Mouse (Mus musculus) heart, embryonic 16.5 days (tissue): ENCODE measurements around the gene Ttc34. TPM values are rescaled to one million over a fixed set of nuclear protein-coding genes. Genes with fewer than 3 reads are reported as not detected.

ENCODE experiments used
- ATAC-seq: fragments of 200-750 bp; cut with Nextera tagmentation; replicated peaks from 2 replicates; pipeline ENCODE4 v1.8.0; 2017; ENCODE audit warnings: moderate number of reproducible peaks; ENCODE audit not compliant: insufficient read depth, low FRiP score; ENCODE audit errors: extremely low read depth
- H3K27ac ChIP-seq: fragments of 300-500 bp; sonication (generic); 2 replicates; pipeline ENCODE4 v1.5.1; 2014; ENCODE audit warnings: mild to moderate bottlenecking, low read length, control low read depth, moderate library complexity
- H3K27me3 ChIP-seq: fragments of 300-500 bp; sonication (generic); 2 replicates; pipeline ENCODE4 v1.6.1; 2014; ENCODE audit warnings: low read length, mixed read lengths; ENCODE audit not compliant: control insufficient read depth, insufficient read depth
- H3K36me3 ChIP-seq: fragments of 300-500 bp; sonication (generic); 2 replicates; pipeline ENCODE4 v1.6.1; 2014; ENCODE audit not compliant: control insufficient read depth, insufficient read depth
- H3K4me1 ChIP-seq: fragments of 300-500 bp; sonication (generic); 2 replicates; pipeline ENCODE4 v1.6.1; 2014; ENCODE audit warnings: low read length, mixed read lengths; ENCODE audit not compliant: control insufficient read depth, insufficient read depth
- H3K4me2 ChIP-seq: fragments of 300-500 bp; sonication (generic); 2 replicates; pipeline ENCODE4 v1.6.1; 2014; ENCODE audit warnings: low read depth, mild to moderate bottlenecking, control low read depth, low read length
- H3K4me3 ChIP-seq: fragments of 300-500 bp; sonication (generic); 2 replicates; pipeline ENCODE4 v1.5.1; 2014; ENCODE audit warnings: mild to moderate bottlenecking, control low read depth, low read length
- H3K9ac ChIP-seq: fragments of 300-500 bp; sonication (generic); 2 replicates; pipeline ENCODE4 v1.6.1; 2014; ENCODE audit warnings: low read length, control low read depth
- H3K9me3 ChIP-seq: fragments of 300-500 bp; sonication (generic); replicated peaks from 2 replicates; pipeline ENCODE4 v1.6.1; 2016; ENCODE audit warnings: low read length; ENCODE audit not compliant: control insufficient read depth
- WGBS: fragments of 180-500 bp; shearing (Covaris S2); extraction: QIAGEN DNeasy Blood & Tissue Kit; methylation state at CpG from one replicate; pipeline ENCODE4 v1.1.7; 2014; 5-methylcytosine and 5-hydroxymethylcytosine counted together
- polyA plus RNA-seq: library from polyadenylated mRNA; unstranded; fragments of >200 nt; fragmentation: Nextera tagmentation; extraction: Ambion mirVana; gene quantifications from 2 replicates; pipeline ENCODE4 v1.2.1, GENCODE M21; 2015

Ttc34 gene
- polyA plus RNA-seq, result 0.12 and 0.31 TPM in 2 replicates

DNA sequence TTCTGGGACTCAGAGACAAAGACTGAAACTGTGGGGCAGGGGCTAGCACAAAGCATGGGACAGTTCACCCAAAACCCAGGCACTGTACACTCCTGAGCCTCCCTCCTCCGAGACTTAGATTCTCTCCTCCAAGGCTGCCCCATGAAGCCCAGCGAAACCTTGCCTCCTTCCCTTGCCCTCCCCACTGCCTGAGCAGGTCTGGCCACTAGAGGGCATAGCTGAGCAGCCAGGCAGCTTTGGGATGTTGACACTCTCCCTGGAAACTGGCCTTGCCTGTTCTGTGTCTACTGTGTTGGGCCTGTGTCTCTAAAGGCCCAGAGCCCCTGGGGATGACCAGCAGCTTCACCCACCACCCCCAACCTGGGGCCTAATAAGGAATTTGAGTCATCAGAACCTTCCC is at the start of gene Ttc34:
Gene Ttc34 (plus strand): TSS at position 290 of the 400 bp plus-strand sequence.
- WGBS, result 43% methylated on average over 2 of the region's 2 CpGs
- Histone ChIP-seq H3K4me3 (no peak within 1 kb of the TSS), H3K27me3 (no peaks in the 10 kb centered on the region; the same call in 1 of the 2 replicates), H3K27ac (no peak within 1 kb of the TSS), H3K4me2 (no peak within 1 kb of the TSS), H3K9me3 (no peaks in the 10 kb centered on the region), H3K4me1 (no peaks in the 10 kb centered on the region), H3K9ac (no peak within 1 kb of the TSS), H3K36me3 (no peaks in the 10 kb centered on the region)
- ATAC-seq, result no peak

DNA sequence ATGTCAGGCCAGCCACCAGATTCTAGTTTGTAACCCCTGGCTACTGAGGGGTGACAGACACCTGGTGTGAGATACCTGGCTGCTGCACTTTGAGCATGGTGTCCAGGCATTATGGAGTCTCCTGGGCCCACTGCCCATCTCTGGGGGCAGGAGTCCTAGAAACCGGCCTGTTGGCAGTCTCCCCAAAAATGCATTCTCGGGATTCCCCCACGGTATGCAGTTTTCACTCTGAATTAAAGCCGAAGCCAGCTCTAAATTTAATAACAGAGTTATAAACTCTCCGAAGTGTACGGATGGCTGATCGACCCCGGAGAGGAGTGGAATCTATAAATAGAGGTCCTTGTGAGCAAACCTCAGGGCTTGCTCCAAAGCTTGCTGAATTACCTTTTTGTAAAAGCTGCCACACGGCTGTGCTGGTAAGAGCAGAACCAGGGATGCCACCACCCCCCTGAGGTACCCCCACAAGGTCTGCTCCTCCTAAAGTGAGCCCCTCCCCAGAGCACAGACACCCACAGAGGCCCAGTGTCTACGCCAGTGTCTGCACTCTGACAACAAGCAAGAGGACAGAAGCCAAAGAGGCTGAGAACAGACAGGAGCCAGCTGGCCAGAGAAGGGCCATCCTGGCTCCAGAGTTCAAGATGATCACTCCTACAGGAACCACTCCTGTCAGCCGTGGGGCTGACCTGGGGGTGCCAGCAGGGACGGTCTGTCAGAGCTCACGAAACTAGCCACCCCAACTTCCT is 49.1 kb upstream of the Ttc34 start:
- Histone ChIP-seq H3K9me3 (no peaks in the 10 kb centered on the region), H3K4me1 (peaks cover 24% of the 10 kb centered on the region), H3K9ac (peak overlapping the region; percentile 53), H3K27ac (peak overlapping the region; percentile 67), H3K27me3 (no peaks in the 10 kb centered on the region), H3K4me3 (no peak overlapping the region), H3K36me3 (no peaks in the 10 kb centered on the region), H3K4me2 (peak overlapping the region; percentile 10; the same call in 1 of the 2 replicates)
- ATAC-seq, result 0 out of 2 replicates have a peak, but pooled peaks have one; percentile 24
- WGBS, result 22% methylated on average over 13 of the region's 13 CpGs

DNA sequence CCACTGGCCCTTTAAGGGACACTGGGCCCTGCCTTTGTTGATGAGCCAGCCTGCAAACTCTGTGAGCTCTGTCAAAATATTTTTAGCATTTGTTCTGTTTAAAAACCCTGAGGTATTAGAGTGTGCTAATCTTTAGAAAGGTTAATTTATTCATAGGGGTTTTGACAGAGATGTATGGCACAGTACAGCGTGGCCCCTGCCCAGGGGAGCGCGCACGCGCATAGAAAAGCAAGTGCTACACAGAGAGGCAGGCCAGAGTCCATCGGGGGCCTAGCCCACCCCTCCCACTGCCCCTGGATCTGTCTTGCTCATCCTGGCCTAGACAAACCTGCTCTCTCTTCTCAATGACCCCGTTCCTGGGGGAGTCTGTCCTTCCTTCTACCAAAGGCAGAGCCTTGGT is 45.4 kb upstream of the Ttc34 start:
- Histone ChIP-seq H3K9ac (no peak overlapping the region), H3K9me3 (no peaks in the 10 kb centered on the region), H3K4me3 (no peak overlapping the region), H3K36me3 (no peaks in the 10 kb centered on the region), H3K4me2 (no peak overlapping the region), H3K27ac (no peak overlapping the region), H3K27me3 (peaks cover 2% of the 10 kb centered on the region; the same call in 1 of the 2 replicates), H3K4me1 (peaks cover 15% of the 10 kb centered on the region)
- no peak for ATAC-seq
- 83% methylated on average over 7 of the region's 7 CpGs for WGBS

DNA sequence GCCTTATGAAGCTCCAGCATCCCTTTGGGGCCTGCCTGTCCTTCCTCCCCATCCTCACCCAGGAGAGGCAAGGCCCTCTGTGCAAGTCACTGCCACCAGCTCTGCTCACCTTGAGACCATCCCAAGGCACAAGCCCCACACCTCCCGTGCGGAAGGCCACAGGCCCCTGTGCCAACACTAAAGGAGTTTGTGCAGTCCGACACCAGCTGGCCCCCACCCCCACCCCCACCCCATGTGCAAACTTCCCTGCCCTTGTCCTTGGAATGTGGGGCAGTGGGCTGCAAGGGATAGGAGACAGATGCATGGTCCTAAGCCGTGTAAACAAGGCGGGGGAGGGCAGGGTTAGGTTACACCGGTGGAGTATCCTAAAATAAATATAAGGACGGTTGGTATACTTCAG is 43.8 kb upstream of the Ttc34 start:
- no peaks in the 10 kb centered on the region for H3K36me3 ChIP-seq
- no peak overlapping the region for H3K4me3 ChIP-seq
- no peak for ATAC-seq
- no peak overlapping the region for H3K4me2 ChIP-seq
- H3K9me3 ChIP-seq, result no peaks in the 10 kb centered on the region
- H3K27ac ChIP-seq, result no peak overlapping the region
- WGBS, result 65% methylated on average over 7 of the region's 7 CpGs
- peaks cover 4% of the 10 kb centered on the region; the same call in 1 of the 2 replicates for H3K27me3 ChIP-seq
- H3K9ac ChIP-seq, result no peak overlapping the region
- H3K4me1 ChIP-seq, result peaks cover 4% of the 10 kb centered on the region

DNA sequence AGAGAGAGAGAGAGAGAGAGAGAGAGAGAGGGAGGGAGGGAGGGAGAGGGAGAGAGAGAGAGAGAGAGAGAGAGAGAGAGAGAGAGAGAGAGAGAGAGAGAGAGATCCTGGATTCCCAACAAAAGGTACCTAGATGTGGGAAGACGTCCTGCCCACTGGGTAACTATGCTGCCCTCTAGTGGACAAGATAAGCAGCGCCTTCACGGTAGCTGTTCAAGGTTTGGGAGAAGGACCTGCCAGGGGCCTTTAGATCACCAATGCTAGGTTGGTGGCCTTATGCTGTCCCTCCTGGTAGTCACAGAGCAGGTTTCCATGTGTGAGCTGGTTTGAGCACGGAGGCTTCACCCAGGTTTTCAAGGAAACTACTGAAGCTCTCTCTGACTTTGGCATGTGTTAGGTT is 39.4 kb upstream of the Ttc34 start:
- Histone ChIP-seq H3K4me1 (no peaks in the 10 kb centered on the region), H3K27me3 (peaks cover 27% of the 10 kb centered on the region), H3K4me3 (no peak overlapping the region), H3K4me2 (no peak overlapping the region), H3K9me3 (no peaks in the 10 kb centered on the region), H3K9ac (no peak overlapping the region), H3K36me3 (no peaks in the 10 kb centered on the region), H3K27ac (no peak overlapping the region)
- 5% methylated on average over 4 of the region's 4 CpGs for WGBS
- ATAC-seq, result no peak

DNA sequence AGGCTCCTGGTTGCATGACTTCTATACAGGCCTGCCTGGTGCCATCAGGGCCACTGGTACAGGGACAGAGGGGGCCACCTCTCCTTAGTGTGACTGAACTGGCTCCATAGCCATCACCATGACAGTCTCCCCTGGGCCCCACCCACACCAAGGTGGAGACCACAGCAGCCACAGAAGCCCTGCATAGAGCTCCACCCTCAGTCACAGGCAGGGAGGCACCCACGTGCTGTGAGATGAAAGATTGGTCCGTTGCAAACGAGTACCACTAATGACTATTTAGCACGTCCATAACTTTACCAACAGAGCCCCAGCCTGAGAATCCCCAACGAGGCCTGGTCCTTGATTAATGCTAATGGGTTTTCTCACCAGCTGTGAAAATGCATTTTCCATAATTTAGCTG is 36.7 kb upstream of the Ttc34 start:
- no peak overlapping the region for H3K9ac ChIP-seq
- H3K36me3 ChIP-seq, result no peaks in the 10 kb centered on the region
- 68% methylated on average over 5 of the region's 5 CpGs for WGBS
- H3K27ac ChIP-seq, result no peak overlapping the region
- H3K4me2 ChIP-seq, result no peak overlapping the region
- H3K27me3 ChIP-seq, result peaks cover 30% of the 10 kb centered on the region
- ATAC-seq, result no peak
- H3K9me3 ChIP-seq, result no peaks in the 10 kb centered on the region
- H3K4me1 ChIP-seq, result no peaks in the 10 kb centered on the region
- H3K4me3 ChIP-seq, result no peak overlapping the region

DNA sequence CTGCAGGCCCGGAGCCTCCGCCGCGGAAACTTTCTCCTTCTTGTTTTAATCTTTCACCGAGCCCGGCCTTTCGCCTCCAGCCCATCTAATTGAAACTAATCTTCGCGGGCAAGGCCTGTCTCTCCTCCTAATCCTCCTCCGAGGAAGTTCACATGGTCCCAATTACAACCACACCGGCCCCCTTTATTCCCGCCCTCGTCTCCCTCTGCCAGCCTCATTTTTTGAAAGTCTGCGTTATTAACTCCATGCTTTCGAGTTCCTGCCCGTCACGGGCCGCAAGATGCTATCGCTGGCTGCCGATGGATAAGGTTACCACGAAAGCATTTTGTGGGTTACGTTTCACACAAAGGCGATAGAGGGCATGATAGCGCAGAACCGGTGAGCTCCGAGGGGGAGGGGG is 35.0 kb upstream of the Ttc34 start:
- H3K9me3 ChIP-seq, result no peaks in the 10 kb centered on the region
- H3K36me3 ChIP-seq, result no peaks in the 10 kb centered on the region
- H3K4me3 ChIP-seq, result peak overlapping the region; percentile 13; the same call in 1 of the 2 replicates
- no peaks in the 10 kb centered on the region for H3K4me1 ChIP-seq
- no peak overlapping the region for H3K27ac ChIP-seq
- no peak for ATAC-seq
- no peak overlapping the region for H3K9ac ChIP-seq
- peaks cover 26% of the 10 kb centered on the region for H3K27me3 ChIP-seq
- H3K4me2 ChIP-seq, result peak overlapping the region; percentile 37
- 7% methylated on average over 26 of the region's 26 CpGs for WGBS

DNA sequence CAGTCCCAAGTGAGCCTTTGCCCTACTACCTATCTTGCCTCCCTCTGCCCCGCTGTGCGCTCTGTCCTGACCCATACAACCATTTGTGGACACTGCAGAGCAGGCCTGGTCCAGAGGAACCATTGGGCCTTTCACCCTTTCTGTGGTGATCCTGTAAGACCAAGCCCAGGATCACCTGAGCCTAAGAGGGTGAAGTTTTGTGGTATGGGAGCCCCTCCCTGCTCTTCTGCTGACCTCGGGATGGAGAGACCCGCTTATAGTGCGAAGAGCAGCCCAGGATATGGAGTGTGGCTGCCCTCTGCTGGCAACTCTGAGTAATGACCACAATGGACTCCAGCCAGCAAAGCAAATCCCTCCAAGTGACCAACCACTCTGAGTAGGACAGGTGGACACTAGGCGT is 11.6 kb upstream of the Ttc34 start:
- no peak overlapping the region for H3K4me2 ChIP-seq
- no peak overlapping the region for H3K4me3 ChIP-seq
- H3K9ac ChIP-seq, result no peak overlapping the region
- H3K27me3 ChIP-seq, result peaks cover 3% of the 10 kb centered on the region; the same call in 1 of the 2 replicates
- no peak overlapping the region for H3K27ac ChIP-seq
- peaks cover 9% of the 10 kb centered on the region for H3K4me1 ChIP-seq
- 33% methylated on average over 6 of the region's 6 CpGs for WGBS
- H3K36me3 ChIP-seq, result no peaks in the 10 kb centered on the region
- 0 out of 2 replicates have a peak, but pooled peaks have one; percentile 42 for ATAC-seq
- no peaks in the 10 kb centered on the region for H3K9me3 ChIP-seq

DNA sequence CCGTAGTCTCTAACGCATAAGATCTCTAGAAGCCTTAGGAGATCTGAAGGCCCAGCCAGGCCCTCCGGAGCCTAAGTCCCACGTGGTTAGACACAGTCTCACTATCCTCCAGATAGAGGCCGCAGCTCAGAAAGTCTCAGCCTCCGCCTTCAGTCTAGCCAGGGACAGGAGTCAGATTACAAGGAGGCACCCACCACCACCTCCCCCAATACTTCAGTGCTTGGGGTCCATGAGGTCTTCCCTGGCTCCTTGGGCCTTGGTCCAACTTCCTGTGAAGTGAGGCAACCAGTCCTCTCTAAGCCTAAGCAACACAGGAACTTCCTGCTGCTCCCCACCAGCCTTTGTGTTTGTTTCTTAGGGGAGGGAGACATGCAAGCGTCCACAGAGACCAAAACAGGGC is 11.0 kb upstream of the Ttc34 start:
- peaks cover 2% of the 10 kb centered on the region; the same call in 1 of the 2 replicates for H3K27me3 ChIP-seq
- H3K36me3 ChIP-seq, result no peaks in the 10 kb centered on the region
- no peak for ATAC-seq
- H3K4me1 ChIP-seq, result peaks cover 9% of the 10 kb centered on the region
- H3K4me3 ChIP-seq, result no peak overlapping the region
- no peak overlapping the region for H3K27ac ChIP-seq
- no peaks in the 10 kb centered on the region for H3K9me3 ChIP-seq
- 53% methylated on average over 7 of the region's 7 CpGs for WGBS
- no peak overlapping the region for H3K4me2 ChIP-seq
- H3K9ac ChIP-seq, result no peak overlapping the region
